Mouse (Mus musculus) stomach, postnatal 0 days (tissue): ENCODE results near the gene Atg9b.
A peak's percentile ranks its signal among the peaks of the same experiment; 100 is the strongest.

Experiments
- CTCF ChIP-seq: IDR thresholded peaks from 2 replicates; pipeline ENCODE4 v1.5.1; 2016; ENCODE audit warnings: antibody characterized with exemption, low read depth, mild to moderate bottlenecking, moderate library complexity
- EP300 ChIP-seq: optimal IDR thresholded peaks from 2 replicates; pipeline ENCODE3; 2016; ENCODE audit warnings: antibody characterized with exemption

DNA sequence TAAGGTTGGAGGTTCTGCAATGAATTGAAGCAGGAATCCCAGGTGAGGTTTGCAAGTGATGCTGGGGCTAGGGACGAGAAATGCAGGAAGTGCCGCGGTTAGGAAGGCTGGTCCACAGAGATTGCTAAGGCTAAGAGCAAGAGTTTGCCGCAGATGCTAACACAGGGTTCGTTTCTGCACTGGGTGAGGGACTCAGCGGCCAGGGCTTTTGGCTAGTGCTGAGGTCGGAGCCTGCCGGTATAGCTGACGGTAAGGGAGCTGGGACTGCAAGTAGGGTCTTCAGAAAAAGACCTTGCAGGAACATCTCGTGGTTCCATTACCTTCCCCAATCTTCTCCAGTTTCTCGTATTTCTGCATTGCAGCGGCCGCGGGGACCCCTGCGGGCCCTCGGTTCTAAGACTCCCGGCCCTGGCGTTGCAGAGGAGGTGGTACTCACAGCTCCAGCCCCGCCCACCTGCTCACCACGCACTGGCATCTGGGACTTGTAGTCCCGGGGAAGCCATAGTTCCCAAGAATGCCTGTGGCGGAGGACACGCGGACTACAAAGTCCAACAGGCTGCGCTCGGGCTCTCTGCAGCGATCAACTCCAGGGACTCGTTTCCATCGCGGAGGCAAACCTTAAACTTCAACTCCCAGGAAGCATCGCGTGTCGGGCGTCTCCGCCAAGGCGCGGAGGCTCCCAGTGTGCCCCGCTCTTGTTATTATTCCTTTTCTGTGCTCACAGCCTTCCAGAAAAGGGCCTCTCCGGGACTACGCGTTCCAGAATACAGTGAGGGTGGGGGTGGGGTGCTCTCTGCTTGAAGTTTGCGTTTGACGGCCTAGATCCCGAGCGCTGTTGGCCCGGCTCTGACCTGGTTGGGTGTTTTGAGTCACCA is 31.4 kb upstream of the Atg9b start, which contains the start of the genes Cdk5 and Slc4a2:
- TF ChIP-seq EP300, result peak; percentile 87
- TF ChIP-seq CTCF, result no peak
